Mouse (Mus musculus): Measurements from ENCODE around the gene Ifitm7.
"Not testable (repeated sequence)": the region's sequence is repeated elsewhere in the genome, so short reads cannot be mapped to it uniquely, and the experiment has no call there.

- TF ChIP-seq CTCF (IDR thresholded peaks at IDR 0.05; ENCODE audit: extremely low read depth, insufficient read length, insufficient replicate concordance, low read depth, low read length); POLR2A (IDR thresholded peaks at IDR 0.05; ENCODE audit: low read depth, low read length): not testable (repeated sequence)
Measured at GRCm38 (mm10) chr16:13977026-13977425, 9.7 kb downstream of the Ifitm7 start.
